Mouse (Mus musculus) neural tube, embryonic 10.5 days (tissue): ENCODE data around the gene Ikzf5.
"Not testable (repeated sequence)": the region's sequence is repeated elsewhere in the genome, so short reads cannot be mapped to it uniquely, and the experiment has no call there.

Experiments used
- DNase-seq: peaks from one replicate; pipeline ENCODE4 v3.0.0-alpha.2; 2017; ENCODE audit warnings: low spot score; ENCODE audit errors: extremely low spot score

The Ikzf5 gene

DNA sequence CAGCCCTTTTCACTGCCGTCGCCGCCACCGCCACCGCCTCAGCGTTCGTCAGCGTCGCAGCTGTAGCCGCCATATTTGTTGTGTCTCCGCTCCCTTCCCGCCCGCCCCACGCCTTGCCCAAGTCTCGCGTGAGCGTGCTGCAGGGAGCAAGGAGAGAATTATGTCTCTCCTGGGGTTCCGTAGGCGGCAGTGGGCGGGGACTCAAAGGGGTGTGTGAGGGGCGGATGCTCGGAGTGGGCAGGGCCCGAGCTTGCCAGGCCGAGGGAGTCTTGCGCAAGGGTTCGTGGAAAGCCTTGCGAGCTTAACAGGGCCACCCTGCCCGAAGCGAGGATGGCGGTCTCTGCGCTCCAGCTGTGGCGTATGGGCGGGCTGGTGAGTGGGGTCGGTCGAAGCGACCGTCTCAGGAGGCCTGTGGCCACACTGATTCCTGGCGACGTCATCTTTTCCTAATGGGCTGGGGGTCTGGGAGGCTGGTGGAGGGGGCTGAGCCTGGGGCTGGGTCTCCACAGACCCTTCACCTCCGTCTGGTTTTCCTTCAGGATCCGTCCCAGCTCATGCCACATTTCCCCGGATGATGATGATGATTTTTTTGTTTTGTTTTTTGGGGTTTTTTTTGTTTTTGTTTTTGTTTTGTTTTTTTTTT lies at the start of gene Ikzf5, which contains the start of gene Acadsb:
TSS of gene Ikzf5 (minus strand) at position 106 of the 643 bp plus-strand sequence.
TSS of gene Acadsb (plus strand) at position 186 of the 643 bp plus-strand sequence.
- peak; percentile 95 for DNase-seq

DNA sequence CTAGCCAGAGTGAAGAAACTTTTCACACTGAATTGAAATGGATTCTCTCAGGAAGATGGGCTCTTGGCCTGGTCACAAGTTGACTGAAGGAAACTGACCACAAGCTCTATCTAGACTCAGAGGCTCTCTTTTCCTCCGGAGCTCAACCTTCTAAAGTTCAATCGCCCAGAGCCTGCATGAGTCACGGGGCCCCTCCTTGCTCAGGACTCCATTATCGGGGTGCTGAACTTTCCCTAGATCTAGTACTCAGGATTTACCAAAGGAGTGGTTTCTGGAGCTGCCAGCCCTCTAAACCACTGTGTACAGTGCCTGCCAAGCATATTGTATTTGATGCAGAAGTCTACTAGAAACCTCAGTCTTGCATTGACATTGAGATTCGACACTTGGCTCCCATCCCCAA lies 46.4 kb upstream of the Ikzf5 start:
- DNase-seq: no peak

DNA sequence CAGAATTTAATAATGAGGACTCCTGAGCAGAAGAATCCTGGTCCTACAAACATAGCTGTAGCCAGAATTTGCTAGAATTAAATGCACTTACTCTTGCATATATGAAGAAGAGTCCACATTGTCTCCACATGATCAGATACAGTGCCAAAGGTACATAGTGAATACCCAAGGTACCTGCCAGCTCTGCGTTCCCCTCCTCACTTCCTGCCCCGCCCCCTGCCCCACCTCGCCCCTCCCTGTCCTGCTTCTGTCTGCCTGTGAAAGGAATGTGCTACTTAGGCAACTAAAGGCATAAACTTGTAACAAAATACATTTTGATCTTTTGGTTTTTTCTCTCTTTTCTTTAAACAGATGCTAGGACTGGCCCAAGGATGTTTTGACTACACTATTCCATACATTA lies 26.7 kb upstream of the Ikzf5 start:
- no peak for DNase-seq

- DNase-seq: no peak
These were observed 24.0 kb upstream of the Ikzf5 start for GRCm38 (mm10) chr7:131434276-131434675.

GRCm38 (mm10) chr7:131432244-131432643 lies 21.9 kb upstream of the Ikzf5 start:
- peak; percentile 35 for DNase-seq

DNA sequence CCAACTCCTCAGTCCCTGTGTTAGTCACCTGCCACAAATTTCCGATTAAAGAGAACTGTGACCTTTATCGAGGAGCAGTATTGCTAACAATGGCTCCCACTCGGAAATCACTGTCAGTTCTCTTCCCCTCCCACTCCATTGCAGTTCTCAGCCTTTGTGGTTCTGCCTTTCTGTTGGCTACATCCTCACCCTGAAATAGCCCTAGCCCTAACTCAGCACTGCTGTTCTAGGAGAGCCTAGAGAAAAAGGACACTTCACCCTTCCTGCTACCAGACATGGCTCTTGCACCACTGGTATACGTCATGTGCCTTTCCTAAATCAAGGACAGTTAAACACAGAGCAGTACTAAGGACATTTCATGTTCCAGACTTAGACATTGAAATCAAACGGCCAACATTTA lies 17.0 kb upstream of the Ikzf5 start:
- no peak for DNase-seq

DNA sequence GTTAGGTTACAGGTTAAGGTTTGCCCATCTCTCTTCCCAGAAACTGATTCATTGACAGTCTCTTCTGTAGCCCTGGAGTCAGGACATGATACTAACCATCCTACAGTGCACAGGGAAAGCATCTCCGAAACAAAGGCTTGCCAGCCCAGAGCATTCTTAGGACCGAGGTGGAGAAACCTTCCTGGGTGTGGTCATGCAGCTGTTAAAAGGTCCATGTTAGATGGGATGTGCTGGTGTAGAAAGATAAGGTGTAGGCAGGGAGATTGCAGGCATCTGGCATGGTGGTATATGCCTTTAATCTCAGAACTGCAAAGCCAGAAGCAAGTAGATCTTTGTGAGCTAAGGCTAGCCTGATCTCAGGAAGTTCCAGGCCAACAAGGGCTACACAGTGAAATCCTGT lies 14.6 kb upstream of the Ikzf5 start:
- no peak for DNase-seq

DNA sequence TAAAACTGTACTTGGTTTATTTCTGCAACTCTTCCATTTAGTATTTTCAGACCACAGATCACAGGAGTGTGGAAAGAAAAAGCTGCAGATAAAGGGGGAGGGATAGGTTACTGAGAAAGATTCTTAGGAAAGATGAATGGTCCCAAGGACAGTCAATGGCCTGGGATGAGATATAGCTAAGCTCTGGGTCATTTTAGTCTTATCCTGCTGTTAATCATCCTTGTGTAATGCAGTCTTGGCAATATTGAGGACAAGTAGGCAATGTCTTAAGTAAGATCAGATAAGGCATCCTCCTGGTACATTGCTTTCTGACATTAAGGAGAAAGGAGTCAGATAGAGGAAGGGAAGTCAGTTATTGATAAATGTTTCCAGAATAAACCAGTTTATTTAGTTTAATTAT lies 7.3 kb upstream of the Ikzf5 start:
- DNase-seq: no peak

DNA sequence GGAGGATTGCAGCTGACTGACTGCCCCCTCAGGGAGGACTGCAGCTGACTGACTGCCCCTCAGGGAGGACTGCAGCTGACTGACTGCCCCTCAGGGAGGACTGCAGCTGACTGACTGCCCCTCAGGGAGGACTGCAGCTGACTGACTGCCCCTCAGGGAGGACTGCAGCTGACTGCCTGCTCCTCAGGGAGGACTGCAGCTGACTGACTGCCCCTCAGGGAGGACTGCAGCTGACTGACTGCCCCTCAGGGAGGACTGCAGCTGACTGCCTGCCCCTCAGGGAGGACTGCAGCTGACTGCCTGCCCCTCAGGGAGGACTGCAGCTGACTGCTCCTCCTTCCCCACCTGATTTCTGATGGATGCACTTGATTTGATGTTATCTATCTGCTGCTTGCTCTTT lies 6.4 kb upstream of the Ikzf5 start:
- DNase-seq: not testable (repeated sequence)

- DNase-seq: no peak
These were observed 1.6 kb upstream of the Ikzf5 start for GRCm38 (mm10) chr7:131411941-131412270.

DNA sequence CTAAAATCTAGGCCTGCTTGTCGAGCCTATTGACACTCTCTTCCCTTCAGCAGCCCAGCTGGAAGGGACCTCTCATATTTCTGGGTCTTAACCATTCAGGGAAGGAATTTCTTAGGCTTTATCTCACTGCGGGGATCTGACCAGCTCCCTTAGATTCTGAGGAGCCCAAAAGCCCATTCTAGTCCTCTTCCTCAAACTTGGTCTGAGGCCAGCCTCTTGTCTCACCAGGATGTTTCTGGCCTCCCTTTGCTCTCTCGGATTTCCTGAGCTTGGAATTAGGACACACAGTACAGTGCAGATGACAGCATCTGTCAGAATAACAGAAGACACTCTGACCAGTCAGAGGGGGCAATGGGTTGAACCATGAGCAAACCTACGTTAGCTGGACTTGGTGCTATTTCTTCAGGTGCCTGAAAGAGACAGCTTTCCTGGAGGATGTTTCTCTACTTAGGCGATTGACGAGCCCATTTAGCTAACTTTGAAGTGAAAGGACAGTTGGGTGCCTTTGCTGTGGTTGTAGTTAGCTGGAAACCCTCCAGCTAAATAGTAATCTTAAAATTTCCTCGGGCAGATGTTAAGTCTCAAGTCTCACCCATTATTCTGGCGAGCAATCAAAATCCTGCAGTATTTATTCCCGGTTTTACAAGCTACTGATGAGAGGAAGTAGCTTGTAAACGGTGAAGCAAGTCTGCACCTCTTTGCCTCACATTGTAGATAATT lies 1.1 kb upstream of the Ikzf5 start:
- DNase-seq: no peak

GRCm38 (mm10) chr7:131409988-131410385 lies 334 bp downstream of the Ikzf5 start:
- no peak for DNase-seq

DNA sequence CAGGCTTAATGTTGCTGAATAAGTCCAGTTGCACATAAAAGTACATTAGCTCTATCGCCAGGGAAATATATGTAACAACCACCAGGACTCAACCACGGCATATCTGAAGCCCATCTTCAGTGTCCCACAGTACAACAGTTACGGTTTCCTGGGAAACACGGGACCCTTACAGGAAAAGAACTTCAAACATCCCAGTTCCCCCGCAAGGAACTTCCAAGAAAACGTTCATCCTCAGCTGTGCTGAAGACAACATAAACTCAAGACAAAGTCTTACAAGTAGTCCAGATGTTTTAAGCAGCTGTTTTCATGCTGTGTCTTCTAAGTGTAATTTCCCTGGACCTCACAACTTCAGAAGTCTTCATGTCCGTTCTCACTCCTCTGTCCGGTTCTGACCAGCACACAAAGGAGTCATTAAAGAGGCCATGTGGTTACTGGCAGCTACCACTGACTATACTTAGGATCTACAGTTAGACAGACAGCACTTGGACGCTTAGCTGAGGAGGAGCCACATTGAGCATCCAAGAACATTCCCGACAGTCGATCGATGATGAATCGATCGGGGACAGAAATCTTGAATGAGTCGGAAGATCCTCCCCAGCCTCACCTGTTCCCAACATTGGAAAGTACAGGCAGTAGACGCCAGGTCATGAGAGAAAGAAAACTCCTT lies 867 bp downstream of the Ikzf5 start:
- no peak for DNase-seq

DNA sequence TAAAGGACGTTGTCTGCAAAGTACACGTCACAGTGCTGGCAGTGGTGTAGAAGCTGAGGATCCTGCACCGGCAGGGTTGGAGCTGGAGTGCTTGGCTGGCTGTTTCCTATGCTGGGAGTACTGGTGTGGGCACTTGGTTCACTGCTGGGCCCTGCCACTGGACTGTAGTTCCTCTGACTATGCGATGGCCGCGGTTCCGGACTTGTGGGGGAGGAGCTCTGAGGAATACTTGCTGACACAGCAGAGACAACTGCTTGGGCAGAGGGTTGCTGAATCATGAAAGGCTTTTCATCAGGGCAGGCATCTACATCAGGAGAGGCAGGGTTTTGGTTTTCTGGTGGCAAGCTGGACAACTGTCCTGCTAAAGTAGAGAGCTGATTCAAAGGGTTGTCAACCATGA lies 18.6 kb downstream of the Ikzf5 start:
- DNase-seq: not testable (repeated sequence)

DNA sequence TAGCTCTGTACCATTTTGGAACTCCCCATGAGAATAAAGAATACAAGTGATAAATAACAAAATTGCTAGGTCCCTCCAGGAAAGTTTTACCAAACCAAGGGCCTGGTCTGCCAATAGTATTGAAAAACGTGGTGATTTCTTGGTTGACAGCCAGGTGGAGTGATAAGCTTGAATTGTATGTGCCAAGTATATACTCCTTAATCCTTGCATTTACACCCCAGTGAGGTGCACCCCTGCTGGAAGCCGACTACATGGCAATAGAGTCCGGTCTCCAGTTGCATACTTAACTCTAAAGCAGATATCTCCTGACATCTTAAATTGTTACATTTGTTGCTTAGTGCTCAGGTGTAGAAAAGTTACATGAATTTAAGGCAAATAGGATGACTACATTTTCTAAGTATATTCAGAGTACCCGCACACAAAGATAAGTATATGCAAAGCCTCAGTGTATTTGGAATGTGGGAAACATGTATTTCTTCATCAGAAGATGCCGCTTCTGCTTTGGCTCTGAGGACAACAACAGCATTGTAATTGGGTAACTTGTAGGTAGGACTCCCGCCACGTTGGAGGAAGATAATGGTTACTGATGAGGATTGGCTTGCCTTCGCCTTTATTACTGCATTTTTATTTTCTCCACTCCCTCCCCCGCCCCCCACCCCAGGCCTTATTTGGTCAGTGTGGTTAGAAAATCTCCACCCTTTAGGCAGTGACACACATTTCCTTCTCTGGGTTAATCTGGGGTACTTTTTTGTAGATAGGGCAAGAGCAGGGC lies 38.3 kb downstream of the Ikzf5 start:
- DNase-seq: no peak

- no peak for DNase-seq
These were observed 38.9 kb downstream of the Ikzf5 start for GRCm38 (mm10) chr7:131371470-131371860.

DNA sequence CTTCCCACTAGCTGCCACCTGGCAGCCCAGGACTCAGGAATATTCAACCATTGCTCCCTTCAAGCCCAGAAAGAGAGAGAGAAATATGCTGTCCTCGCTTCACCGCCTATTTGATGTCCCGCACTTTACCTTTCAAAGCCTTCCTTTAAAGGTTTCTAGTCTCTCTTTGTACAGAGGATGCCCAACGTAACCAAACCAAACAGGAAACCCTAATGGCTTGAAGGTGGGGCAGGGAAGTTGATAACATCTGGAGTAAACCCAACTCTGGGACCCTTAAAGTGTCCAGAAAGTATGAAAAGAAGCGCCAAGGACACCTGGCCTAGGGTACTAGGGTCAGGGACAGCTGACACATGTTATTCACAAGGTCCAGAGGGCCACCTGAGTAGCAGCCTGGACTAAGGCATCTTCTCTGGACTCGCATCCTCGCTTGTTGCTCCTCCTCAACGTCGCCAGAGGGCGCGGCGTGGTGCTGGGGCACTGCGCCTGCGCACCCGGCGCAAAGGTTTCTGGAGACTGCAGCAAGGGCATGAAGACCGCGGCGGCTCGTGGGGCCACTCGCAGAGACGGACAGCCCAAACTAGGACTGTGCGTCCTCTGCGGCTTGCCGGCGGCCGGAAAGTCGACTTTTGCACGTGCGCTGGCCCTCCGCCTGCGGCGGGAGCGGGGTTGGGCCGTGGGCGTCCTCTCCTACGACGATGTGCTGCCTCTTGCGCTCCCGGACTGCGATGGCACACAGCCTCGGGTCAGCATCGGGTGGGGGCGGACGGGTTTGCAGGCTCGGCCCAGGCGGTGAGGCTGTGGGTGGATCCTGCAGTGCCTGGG lies 39.5 kb downstream of the Ikzf5 start, which contains the start of gene Pstk:
TSS of gene Pstk (plus strand) at position 494 of the 822 bp plus-strand sequence.
- peak; percentile 94 for DNase-seq

DNA sequence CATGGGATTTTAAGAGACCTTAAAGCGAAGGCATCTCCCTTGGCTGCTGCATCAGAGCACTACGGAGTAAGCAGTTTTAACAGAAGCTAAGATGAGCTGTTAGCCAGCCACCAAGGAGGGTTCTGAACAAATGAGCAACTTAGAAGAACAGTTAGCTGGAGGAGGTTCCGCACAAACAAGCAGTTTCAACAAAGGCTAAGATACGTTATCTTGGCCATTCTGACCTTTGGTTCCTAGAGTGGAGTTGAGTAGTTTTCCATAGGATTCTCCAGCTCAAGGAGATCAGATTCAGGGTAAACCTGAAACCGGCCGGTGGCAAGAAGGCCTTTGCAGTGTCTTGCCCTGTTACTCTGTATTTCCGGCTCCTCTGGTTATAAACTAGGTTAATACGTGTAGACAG lies 46.2 kb downstream of the Ikzf5 start:
- no peak for DNase-seq

DNA sequence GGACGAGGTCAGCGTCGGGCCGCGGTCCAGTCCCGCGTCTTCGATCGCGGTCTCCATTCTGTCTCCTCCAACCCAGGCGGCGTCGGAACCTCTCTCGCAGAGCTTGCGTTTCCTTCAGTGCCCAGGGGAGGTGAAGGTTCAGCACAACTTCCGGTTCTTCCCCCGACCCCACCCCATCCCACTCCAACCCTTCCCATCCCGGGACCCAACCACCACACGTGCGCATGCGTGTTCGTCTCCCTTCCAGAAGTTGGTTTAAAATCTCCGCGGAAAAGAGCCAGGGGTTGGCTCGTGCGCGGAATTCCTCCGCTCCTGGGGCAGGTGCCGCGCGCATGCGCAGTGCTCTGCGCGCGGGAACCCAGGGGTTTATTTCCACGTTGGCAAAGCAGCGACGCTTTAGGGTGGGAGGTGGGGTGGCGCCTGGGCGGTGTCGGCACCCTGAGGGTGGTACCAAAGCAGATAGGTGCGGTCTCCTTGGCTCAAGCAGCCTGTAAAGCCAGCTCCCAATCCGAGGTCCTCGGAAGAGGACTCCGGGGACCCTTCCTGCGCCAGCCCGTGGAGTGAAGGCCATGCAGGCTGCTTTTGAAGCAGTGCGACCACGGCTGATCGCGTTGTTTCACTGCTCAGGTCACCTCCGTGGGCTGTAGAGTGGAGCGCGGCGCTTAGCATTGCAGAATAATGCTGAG lies 47.6 kb downstream of the Ikzf5 start, which contains the start of gene 2310057M21Rik:
TSS of gene 2310057M21Rik (minus strand) at position 145 of the 686 bp plus-strand sequence.
- peak; percentile 94 for DNase-seq

GRCm38 (mm10) chr7:131362269-131362614 lies 48.1 kb downstream of the Ikzf5 start:
- DNase-seq: no peak
